Mouse (Mus musculus) liver, postnatal 0 days (tissue): Measurements from ENCODE around the gene Caml.

ENCODE experiments used
- CTCF ChIP-seq: sonication (generic); IDR thresholded peaks from 2 replicates; pipeline ENCODE4 v1.5.1; 2016; ENCODE audit warnings: antibody characterized with exemption, low read depth
- EP300 ChIP-seq: IDR thresholded peaks from 2 replicates; pipeline ENCODE4 v1.6.1; 2016; ENCODE audit warnings: antibody characterized with exemption, low read depth, mild to moderate bottlenecking

DNA sequence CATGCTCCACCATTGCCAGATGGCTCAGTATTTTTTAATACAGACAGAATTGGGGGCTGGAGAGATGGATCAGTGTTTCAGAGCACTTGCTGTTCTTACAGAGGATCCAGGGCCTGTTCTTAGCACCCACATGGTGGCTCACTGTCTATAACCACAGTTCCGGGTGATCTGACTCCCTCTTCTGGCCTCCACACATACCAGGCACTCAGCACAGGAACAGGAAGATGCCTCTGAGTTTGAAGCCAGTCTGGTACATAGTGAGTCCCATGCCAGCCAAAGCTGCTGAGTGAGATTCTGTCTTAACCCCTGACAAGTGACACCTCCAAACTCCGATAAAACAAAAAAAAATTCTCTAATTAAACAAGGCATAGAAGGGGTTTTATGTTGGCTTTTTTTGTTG is 2.5 kb upstream of the Caml start:
- TF ChIP-seq EP300: no peak
- no peak for TF ChIP-seq CTCF
